Mouse (Mus musculus) intestine, postnatal 0 days (tissue): Measurements from ENCODE around the gene Ndrg3. TPM values are rescaled to one million over a fixed set of nuclear protein-coding genes. Genes with fewer than 3 reads are reported as not detected.
A peak's percentile ranks its signal among the peaks of the same experiment; 100 is the strongest.

Source experiments
- ATAC-seq: fragments of 200-750 bp; cut with Nextera tagmentation; 2 replicates; pipeline ENCODE4 v1.8.0; 2017; ENCODE audit warnings: mild to moderate bottlenecking, moderate TSS enrichment, moderate library complexity
- H3K27ac ChIP-seq: fragments of 300-500 bp; sonication (generic); 2 replicates; pipeline ENCODE4 v1.5.1; 2014; ENCODE audit warnings: mild to moderate bottlenecking, low read depth, low read length, moderate library complexity
- H3K27me3 ChIP-seq: fragments of 300-500 bp; sonication (generic); replicated peaks from 2 replicates; pipeline ENCODE4 v1.6.1; 2014; ENCODE audit warnings: low read length, mixed read lengths; ENCODE audit not compliant: control insufficient read depth, insufficient read depth
- H3K36me3 ChIP-seq: fragments of 300-500 bp; sonication (generic); 2 replicates; pipeline ENCODE4 v1.6.1; 2014; ENCODE audit warnings: mild to moderate bottlenecking, moderate library complexity; ENCODE audit not compliant: control insufficient read depth, insufficient read depth
- H3K4me1 ChIP-seq: fragments of 300-500 bp; sonication (generic); replicated peaks from 2 replicates; pipeline ENCODE4 v1.6.1; 2014; ENCODE audit warnings: antibody characterized with exemption, low read length, mixed read lengths; ENCODE audit not compliant: control insufficient read depth, insufficient read depth
- H3K4me2 ChIP-seq: fragments of 300-500 bp; sonication (generic); replicated peaks from 2 replicates; pipeline ENCODE4 v1.6.1; 2014; ENCODE audit warnings: low read depth, mild to moderate bottlenecking, moderate library complexity
- H3K4me3 ChIP-seq: fragments of 300-500 bp; sonication (generic); 2 replicates; pipeline ENCODE4 v1.5.1; 2014; ENCODE audit warnings: low read depth, low read length
- H3K9ac ChIP-seq: fragments of 300-500 bp; sonication (generic); 2 replicates; pipeline ENCODE4 v1.6.1; 2014; ENCODE audit warnings: mild to moderate bottlenecking, low read depth, low read length
- H3K9me3 ChIP-seq: fragments of 300-500 bp; sonication (generic); 2 replicates; pipeline ENCODE4 v1.6.1; 2016; ENCODE audit warnings: mixed run types; ENCODE audit not compliant: control insufficient read depth
- CTCF ChIP-seq: sonication (generic); IDR thresholded peaks from 2 replicates; pipeline ENCODE4 v1.5.1; 2016; ENCODE audit warnings: low read depth, mild to moderate bottlenecking, control low read depth, antibody characterized with exemption, moderate library complexity
- WGBS: fragments of 180-500 bp; shearing (Covaris S2); extraction: QIAGEN DNeasy Blood & Tissue Kit; methylation state at CpG from one replicate; pipeline ENCODE4 v1.1.7; 2014; 5-methylcytosine and 5-hydroxymethylcytosine counted together
- polyA plus RNA-seq: library from polyadenylated mRNA; unstranded; fragments of >200 nt; fragmentation: Nextera tagmentation; extraction: Ambion mirVana; gene quantifications from 2 replicates; pipeline ENCODE4 v1.2.1, GENCODE M21; 2015

Ndrg3 gene
- polyA plus RNA-seq, 1 experiment from 2014 or later = 25.3 TPM

GRCm38 (mm10) chr2:156894496-156895265 lies 97.2 kb downstream of the Ndrg3 start:
- Histone ChIP-seq H3K27ac (no peak overlapping the region), H3K9me3 (no peaks in the 10 kb centered on the region), H3K4me3 (no peak overlapping the region), H3K36me3 (no peaks in the 10 kb centered on the region), H3K27me3 (no peaks in the 10 kb centered on the region), H3K4me1 (no peaks in the 10 kb centered on the region), H3K4me2 (peak overlapping the region; percentile 13; the same call in 1 of the 2 replicates), H3K9ac (no peak overlapping the region)
- 0 out of 2 replicates have a peak, but pooled peaks have one; percentile 31 for ATAC-seq
- 45% methylated on average over 15 of the region's 15 CpGs for WGBS
- TF ChIP-seq CTCF = no peak

- WGBS = 72% methylated on average over 6 of the region's 6 CpGs
- H3K9ac ChIP-seq = no peak overlapping the region
These were observed 99.0 kb downstream of the Ndrg3 start for GRCm38 (mm10) chr2:156892821-156893220.

GRCm38 (mm10) chr2:156892240-156892639 lies 99.6 kb downstream of the Ndrg3 start:
- WGBS = 43% methylated on average over 3 of the region's 3 CpGs
- no peak overlapping the region for H3K4me3 ChIP-seq
- no peak for ATAC-seq
- H3K9ac ChIP-seq = no peak overlapping the region
- H3K27ac ChIP-seq = no peak overlapping the region
- no peaks in the 10 kb centered on the region for H3K4me1 ChIP-seq
- H3K27me3 ChIP-seq = no peaks in the 10 kb centered on the region
- no peaks in the 10 kb centered on the region for H3K9me3 ChIP-seq
- no peak overlapping the region for H3K4me2 ChIP-seq
- no peak for TF ChIP-seq CTCF
- H3K36me3 ChIP-seq = no peaks in the 10 kb centered on the region

More at GRCm38 (mm10) chr2:156892821-156893220, 99.0 kb downstream of the Ndrg3 start:
- Histone ChIP-seq H3K4me1 (no peaks in the 10 kb centered on the region), H3K27me3 (no peaks in the 10 kb centered on the region), H3K4me2 (no peak overlapping the region), H3K36me3 (no peaks in the 10 kb centered on the region), H3K4me3 (no peak overlapping the region), H3K27ac (no peak overlapping the region), H3K9me3 (no peaks in the 10 kb centered on the region)
- TF ChIP-seq CTCF = no peak
- no peak for ATAC-seq

GRCm38 (mm10) chr2:156888490-156888889 lies 103.4 kb downstream of the Ndrg3 start:
- 75% methylated on average over 3 of the region's 3 CpGs for WGBS
- Histone ChIP-seq H3K9ac (no peak overlapping the region), H3K4me1 (no peaks in the 10 kb centered on the region), H3K9me3 (no peaks in the 10 kb centered on the region), H3K27ac (no peak overlapping the region), H3K27me3 (no peaks in the 10 kb centered on the region), H3K36me3 (no peaks in the 10 kb centered on the region), H3K4me2 (no peak overlapping the region), H3K4me3 (no peak overlapping the region)
- no peak for ATAC-seq
- no peak for TF ChIP-seq CTCF

GRCm38 (mm10) chr2:156887017-156887416 lies 104.8 kb downstream of the Ndrg3 start, which contains the start of gene Sla2:
TSS of gene Sla2 (minus strand) at chr2:156887192.
- 64% methylated on average over 6 of the region's 6 CpGs for WGBS
- Histone ChIP-seq H3K4me3 (no peak within 1 kb of the TSS), H3K27ac (no peak within 1 kb of the TSS), H3K9ac (no peak within 1 kb of the TSS), H3K4me1 (no peaks in the 10 kb centered on the region), H3K9me3 (no peaks in the 10 kb centered on the region), H3K36me3 (no peaks in the 10 kb centered on the region), H3K27me3 (no peaks in the 10 kb centered on the region), H3K4me2 (no peak within 1 kb of the TSS)
- no peak for TF ChIP-seq CTCF
- no peak for ATAC-seq

- H3K9me3 ChIP-seq = no peaks in the 10 kb centered on the region
- H3K4me3 ChIP-seq = no peak overlapping the region
- H3K36me3 ChIP-seq = no peaks in the 10 kb centered on the region
- 83% methylated on average over 10 of the region's 10 CpGs for WGBS
- ATAC-seq = no peak
- H3K4me2 ChIP-seq = no peak overlapping the region
- H3K9ac ChIP-seq = no peak overlapping the region
- no peak for TF ChIP-seq CTCF
- no peaks in the 10 kb centered on the region for H3K27me3 ChIP-seq
- H3K4me1 ChIP-seq = no peaks in the 10 kb centered on the region
- H3K27ac ChIP-seq = no peak overlapping the region
These were observed 105.7 kb downstream of the Ndrg3 start for GRCm38 (mm10) chr2:156886084-156886631.
